Mouse (Mus musculus): Measurements from ENCODE around the gene Mfn2.

Gene Mfn2

DNA sequence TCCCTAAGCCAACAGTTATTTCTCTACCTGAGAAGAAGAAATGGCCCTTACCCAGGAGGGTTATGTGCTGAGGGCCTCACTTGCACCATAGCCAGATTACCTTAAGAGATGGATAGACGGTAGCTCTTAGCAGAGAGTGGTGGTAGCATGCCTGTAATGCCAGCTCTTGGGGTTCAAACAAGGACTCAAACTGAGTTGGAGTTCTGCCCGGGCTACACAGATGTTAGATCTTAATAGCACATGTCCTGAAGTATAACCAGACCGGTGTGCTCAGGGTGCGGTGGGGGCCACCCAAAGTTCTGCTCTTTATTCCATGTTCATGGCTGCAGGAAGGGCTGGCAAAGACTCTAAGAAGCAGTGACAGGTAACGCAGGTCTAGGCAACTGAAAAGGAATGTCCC is 5.0 kb upstream of the Mfn2 start:
- DNase-seq (ENCODE audit: low spot score), result no peak

DNA sequence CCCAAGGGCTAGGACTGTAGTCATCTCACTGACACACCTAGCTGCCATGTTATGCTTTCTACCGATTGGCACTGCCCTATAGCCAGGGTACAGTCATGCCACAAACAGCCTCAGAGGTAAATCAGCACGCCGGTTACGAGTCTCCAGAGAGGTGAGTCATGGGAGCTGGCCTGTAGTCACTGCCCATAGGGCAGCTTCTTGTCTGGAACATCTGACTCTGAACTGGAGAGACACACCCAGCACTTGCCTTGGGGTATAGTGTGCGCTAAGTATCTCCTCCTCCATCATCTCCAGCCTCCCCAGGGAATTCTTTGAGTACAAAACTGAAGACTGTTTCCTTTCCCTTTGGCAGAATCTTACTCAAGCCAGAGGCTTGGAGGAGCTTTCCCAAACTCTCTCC is 1.7 kb upstream of the Mfn2 start:
- DNase-seq (ENCODE audit: low spot score), result no peak

DNA sequence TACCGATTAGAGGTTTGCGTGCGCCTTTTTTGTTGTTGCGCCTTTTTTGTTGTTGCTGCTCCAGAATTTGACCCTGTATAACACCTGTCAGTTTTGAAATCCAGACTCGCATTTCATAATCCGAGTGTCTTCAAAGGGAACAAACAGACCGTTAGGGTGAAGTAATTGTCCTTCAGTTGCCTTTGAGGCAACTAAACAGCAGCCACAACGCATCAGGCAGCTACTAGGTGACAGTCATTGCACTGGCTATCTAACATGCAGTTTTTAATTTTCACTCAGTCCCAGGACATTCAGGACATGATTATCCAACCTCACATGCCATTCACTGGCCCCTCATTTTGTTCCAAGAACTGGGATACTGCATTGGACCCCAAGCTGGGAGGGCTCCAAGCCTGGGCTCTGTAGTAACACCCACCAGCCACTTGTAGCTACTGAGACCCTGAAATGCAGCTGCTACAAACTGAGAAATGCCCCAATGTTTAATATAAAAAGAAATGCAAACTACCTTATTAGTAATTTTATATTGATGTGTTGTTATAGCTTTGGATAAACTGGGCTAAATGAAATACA is 671 bp upstream of the Mfn2 start:
- DNase-seq (ENCODE audit: low spot score), result no peak

DNA sequence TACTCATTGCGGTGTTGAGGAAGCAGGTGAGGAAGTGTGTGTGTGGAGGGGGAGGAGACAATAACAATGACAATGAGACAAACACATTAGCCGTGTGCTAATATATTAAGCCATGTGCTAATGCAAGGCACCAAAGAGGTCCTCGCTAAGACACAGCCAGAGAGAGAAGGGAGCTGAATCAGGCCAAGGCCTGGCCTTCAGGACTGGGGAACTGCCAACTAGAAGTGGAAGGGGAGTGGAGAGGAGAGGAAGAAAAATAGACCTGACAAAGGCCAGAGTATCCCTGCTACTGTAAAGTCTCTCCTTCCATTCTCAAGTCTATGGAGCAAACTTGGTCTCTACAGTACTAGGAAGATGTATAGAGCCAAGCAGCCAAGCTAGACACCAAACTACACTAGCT is 903 bp downstream of the Mfn2 start:
- DNase-seq (ENCODE audit: low spot score), result no peak

DNA sequence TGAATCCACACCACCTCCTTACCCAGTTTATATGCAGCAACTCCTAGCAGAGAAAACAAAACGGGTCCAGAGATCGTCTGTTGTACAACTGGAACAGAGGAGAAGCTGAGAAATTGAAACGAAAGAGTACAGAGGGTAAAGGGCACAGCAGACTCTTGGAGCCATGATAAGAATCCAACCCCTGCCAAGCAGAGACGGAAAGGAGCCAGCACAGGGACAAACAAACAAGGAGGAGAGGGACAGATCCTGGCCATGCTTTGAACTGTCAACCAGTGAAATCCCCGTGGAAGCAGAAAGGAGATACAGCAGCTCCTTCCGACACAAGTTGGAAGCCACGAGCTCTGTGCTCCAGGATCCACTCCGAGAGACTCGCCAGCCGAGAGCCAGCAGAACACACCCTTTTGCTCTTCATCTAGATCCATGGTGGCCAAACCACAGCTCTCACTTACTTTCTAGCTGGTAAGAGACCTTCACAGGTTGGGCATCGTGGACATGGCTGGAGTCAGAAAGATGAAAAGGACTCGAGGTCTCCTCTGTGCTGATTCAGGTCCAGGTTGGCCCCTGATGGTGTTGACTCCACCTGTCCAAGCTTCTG is 1.5 kb downstream of the Mfn2 start:
- DNase-seq (ENCODE audit: low spot score), result no peak

DNA sequence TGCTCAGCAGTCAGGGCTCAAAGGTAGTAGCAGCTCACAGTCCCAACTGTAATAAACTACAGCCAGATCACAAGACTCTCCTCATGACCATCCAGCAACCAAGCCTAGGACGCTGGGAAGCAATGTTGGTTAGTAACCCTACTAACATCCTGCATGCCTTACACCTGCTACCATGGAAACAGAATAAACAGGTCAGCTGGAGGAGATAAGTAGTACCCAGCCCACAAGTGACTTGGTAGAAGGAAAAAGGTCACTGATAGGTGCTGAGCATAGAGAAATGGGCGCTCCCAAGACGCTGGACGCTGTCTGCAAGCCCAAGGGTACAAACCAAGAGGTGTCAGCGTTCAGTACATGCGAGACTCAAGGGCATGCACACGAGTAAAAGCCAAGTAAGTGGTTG is 4.1 kb downstream of the Mfn2 start:
- DNase-seq (ENCODE audit: low spot score), result no peak

DNA sequence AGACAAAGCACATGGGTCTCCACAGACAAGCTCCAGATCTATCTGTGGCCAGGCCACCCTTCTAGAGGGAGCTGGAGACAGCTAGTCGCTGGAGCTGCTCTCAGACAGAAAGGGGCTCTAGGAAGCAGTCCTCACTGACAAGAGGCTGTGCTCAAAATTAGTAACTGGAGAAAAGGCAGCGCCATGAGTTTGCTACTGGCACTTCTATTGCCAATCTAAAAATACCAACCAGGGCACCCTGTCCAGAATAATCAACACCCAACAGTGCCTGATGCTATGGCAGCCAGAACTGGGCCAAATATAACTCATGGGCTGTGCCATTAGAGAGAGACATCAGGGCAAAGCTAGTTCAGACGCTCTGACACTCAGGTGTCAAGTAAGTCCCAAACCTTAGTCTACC is 7.2 kb downstream of the Mfn2 start:
- no peak for DNase-seq (ENCODE audit: low spot score)

DNA sequence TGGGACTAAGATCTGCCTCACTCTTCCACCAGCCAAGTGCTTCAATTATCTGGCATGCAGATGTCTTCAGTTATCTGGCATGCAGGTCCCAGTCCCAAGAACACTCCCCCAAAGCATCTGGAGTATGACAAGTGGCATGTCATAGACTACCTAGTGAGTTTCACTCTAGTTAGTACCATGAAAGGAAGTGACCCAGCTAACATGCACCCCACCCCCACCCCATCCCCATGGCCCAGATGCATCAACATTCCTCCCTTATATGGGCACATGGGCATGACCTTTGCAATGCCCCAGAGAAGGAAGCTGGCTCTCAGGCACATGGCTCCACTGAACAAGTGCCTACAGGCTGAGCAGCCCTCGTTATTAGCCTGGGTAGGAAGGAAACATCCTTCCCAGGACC is 8.1 kb downstream of the Mfn2 start:
- DNase-seq (ENCODE audit: low spot score), result no peak

DNA sequence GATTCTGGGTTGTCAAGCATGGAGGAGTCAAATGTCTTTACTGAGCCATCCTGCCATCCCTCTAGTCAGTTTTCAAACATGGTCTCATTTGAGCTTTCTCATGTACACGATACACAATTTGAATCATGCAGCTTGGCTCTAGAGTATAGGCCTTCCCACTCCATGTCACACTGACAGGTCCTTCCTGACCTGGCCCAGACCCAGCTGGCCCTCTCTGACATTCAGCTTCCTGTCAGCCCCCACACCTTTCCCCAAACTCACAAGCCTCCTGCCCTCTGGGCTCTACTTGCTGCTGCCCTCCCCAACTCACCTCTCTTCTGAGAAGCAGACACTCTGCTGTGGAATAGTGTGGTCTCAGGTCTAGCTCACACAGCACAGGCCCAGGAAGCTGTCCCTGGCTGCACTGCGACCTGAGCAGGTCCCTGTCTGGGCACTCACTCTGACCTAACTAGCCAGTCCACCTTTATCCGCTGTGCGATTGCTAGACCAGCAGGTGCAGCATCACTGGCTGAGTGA is 8.6 kb downstream of the Mfn2 start:
- no peak for DNase-seq (ENCODE audit: low spot score)

DNA sequence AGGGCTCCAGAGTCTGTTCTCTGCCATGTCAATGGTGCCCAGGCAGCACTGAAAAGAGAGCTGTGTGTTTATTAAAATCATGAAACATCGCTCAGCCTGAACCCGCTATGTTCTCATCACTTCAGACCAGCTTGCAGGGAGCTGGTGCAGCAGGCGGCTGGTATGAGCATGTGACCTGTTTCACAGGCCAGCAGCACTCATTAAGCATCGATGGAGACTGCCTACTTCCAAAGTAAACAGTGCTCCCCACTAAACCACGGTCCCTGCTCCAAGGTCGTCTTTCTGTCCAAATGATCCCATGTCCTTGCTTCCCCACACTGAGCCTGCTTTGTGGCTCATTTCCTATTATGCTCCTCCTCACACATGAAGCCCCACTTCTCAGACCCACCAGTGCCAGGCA is 14.2 kb downstream of the Mfn2 start:
- no peak for DNase-seq (ENCODE audit: low spot score)

DNA sequence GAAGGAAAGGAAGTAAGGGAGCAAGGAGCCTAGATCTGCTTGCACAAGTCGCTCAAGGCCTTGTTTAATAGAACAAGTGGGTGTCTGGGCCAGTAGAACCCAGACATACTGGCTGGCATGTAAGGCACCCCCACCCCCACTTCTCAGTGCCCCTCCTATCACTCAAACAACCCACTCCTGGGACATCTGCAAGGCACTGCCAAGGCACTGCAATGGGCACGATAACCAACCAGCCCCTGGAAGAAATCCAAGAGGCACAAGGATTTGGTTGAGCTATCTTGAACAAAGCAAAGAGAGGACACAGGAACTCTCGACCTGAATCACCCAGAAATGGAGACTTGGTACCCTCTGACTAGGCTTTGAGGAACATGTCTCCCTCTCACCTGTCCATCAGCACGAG is 16.3 kb downstream of the Mfn2 start:
- DNase-seq (ENCODE audit: low spot score), result no peak

DNA sequence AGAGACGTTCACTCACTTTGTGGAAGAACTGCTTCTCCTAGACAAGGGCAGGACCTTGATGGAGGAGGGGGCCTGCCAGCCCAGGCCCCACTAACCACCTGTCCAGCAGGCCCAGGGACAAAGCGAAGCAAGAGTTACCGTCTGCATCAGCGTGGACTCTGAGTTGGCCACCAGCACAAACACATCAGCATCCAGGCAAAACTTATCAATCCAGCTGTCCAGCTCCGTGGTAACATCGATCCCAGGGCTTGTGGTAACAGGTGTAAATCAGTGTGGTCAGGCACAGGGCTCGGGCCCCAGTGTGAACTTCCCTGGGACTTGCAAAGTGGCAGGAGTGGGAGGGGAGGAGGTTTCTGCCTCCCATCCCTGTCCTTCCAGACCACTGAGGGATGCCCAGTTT is 17.2 kb downstream of the Mfn2 start:
- no peak for DNase-seq (ENCODE audit: low spot score)

DNA sequence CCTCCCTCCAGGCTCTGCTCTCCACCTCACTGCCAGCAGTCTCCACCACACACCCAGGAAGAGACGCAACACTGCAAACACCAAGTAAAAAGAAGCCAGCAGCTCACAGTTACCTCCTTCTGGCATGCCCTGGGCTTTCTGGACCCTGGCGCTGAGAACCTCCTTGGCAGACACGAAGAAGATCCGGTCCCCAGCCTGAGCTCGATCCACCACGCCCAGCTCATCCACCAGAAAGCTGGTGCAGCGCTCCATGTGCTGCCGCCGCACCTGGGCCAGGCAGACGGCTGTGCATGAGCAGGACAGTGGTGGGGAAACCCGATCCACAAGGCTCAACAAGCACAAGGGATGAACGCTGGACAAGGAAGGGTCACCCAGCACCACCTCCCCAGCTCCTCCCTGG is 18.3 kb downstream of the Mfn2 start:
- no peak for DNase-seq (ENCODE audit: low spot score)

DNA sequence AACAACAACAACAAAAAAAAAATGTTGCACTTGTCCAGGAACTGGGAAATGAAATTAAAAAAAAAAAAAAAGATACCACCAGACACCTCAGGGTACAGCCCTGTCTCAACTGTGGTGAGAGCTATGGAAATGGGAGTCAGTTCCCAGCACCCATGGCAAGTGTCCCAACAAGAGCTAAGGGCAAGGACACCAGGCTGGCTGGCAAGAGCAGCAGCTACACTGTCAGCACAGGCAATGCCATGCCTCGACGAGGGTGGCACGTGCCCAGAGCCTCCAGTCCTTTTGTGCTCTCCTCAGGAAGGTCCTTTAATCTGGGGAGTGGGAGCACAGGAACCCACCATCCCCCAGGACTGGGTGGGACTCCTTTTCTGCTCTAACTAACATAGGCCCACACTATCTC is 20.4 kb downstream of the Mfn2 start:
- no peak for DNase-seq (ENCODE audit: low spot score)

DNA sequence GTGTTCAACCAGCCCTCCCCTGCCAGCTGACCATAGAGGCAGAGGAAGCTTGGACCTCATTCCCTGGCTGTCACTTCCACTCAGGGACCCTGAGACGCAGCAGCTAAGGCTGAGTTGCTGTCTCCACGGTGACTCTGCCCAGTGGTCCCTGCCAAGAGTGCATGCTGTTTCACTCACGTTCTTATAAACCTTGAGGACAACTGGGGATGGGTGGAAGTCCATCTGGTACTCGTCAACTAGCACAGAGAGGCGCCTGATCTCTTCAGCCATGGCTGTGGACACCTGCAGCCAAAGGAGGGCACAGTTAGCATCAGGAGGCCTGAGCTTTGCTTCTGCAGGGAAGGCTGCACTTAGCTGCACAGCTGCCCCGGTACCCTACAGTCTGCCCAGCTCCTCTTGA is 21.5 kb downstream of the Mfn2 start:
- DNase-seq (ENCODE audit: low spot score), result no peak

DNA sequence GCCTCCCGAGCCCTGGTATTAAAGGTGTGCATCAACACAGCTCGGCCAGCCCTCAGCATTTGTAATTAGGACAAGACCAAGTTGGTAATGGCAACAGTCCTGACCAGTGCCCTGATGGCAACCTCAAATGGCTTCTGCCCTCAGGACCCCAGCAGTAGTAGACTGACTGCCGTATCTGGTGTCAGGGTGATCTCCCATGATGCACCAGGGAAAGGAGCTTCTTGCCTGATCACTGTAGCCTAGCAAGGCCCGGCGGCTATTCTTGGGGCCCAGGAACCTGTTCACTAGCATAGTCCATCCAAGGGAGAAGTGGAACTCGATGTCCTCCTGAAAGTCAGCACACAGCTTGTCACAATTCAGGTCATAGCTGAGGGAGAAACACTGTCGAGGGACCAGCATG is 22.7 kb downstream of the Mfn2 start:
- no peak for DNase-seq (ENCODE audit: low spot score)

DNA sequence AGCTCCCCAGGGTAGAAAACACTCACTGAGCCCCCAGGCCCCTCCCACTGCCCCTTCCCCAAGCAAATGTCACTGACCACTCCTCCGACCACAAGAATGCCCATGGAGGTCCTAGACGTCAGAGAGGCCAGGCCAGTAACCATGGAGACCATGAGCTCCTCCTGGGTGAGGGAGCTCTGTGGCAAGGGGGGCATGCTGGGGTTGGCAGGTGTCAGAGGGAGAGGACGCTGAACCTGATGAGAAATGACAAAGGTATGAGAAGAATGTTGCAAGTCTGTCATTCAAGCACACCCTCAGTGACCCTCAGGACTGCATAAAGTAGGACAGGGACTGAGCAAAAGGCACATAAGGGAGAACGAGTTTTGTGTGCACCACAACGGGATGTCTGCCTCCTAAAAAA is 24.6 kb downstream of the Mfn2 start:
- DNase-seq (ENCODE audit: low spot score), result no peak

DNA sequence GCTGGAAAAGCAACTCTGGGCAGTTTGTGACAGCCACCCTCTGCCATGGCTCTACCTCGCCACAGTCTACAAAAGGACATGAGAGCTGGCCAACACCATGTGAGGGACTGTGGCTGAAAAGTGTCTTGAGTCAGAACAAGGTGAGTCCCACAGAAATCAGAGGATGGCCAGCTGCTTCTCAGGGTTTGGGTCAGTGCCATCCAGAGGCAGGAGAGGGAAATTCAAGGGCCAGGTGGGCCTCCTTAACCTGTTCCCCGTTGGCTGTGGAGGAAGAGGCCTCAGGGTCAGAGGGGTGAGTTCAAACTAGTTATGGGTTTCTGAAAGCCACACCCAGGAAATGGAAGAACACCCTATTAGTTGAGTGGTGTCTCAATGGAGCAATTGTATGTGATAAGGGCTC is 25.0 kb downstream of the Mfn2 start:
- DNase-seq (ENCODE audit: low spot score), result no peak

DNA sequence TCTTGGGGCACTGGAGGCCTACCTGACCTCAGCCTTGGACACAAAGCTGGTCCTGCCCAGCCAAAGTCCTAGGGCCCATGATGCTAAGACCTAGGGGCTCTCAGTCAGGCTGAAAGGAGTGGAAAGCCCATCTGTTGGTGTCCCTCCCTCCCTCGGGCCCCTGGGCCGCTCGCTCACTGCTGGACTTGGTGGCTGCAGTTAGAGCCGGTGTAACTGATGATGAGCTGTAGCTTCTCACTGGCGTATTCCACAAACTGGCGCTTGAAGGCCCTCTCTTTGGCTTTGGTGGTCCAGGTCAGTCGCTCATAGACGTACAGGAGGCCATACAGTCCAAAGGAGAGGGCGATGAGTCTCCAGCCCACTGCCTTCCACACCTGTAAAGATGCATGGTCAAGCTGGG is 26.0 kb downstream of the Mfn2 start:
- DNase-seq (ENCODE audit: low spot score), result no peak

DNA sequence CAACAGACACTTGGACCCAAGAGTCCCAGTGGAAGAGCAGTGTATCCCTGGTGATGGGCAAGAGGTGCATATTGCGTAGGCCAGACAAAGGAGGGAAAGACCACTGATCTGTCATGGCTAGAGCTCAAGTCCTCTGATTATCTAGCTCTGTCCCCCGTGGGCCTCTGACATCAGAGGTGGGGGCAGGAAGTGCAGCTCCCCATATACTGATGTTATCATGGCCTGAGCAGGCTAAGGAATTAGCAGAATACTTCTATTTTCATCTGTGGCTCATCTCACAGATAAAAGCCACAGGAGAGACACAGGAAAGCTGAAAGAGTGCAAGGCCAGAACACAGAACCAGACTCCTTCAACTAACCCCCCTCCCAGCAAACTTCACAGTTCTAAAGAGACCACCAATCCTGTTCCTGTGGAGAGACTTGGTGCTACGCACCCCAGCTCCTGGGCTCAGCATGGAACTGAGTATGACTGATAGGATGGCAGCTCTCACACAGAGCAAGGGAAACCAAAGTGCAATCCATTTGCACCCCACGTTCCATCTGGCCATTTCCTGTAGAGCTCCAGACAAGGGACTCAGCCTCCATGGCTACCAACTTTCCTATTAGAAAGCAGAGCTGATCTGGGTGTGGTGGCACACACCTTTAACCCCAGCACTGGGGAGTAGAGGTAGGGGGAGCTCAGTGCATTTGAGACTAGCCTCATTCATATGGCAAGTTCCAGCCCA is 28.5 kb downstream of the Mfn2 start:
- no peak for DNase-seq (ENCODE audit: low spot score)

DNA sequence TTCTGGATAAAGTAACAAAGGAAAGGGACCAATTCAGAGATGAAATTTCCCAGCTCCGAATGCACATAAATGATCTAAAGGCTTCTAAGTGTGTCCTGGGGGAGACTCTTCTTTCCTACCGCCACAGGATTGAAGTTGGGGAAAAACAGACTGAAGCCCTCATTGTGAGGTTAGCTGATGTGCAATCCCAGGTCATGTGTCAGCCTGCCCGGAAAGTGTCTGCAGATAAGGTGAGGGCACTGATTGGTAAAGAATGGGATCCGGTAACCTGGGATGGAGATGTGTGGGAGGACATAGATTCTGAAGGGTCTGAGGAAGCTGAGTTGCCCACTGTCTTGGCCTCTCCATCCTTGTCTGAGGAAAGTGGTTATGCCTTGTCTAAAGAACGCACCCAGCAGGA is 35.3 kb downstream of the Mfn2 start:
- DNase-seq (ENCODE audit: low spot score), result no peak

DNA sequence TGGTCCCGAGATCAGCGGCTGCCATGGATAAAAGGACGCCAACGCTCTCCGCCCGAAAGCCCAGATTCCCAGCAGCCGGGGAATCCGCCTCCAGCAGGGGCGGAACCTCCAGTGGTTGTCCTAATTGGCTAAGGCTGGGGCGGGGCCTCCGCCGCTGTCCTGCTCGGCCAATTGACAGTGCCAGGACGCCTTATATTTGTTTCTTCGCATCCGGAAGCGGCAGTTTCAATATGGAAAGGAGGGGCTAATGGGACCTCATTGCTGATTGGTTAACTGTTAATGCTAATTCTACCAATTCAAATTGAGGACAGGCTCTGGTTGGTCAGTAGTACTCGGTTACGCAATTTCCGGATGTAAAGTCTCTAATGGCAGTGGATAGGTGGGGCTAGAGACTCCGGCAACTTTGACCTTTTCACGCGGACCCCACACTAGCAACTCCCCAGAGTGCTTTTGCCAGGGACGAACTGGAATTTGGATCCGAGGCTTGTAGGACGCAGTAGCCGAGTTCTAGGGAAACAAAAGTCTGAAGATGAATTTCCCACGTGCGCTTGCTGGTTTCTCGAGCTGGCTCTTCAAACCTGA is 36.0 kb downstream of the Mfn2 start, which contains the start of the genes Miip and Fv1:
TSS of gene Miip (minus strand) at position 367 of the 582 bp plus-strand sequence.
TSS of gene Fv1 (plus strand) at position 530 of the 582 bp plus-strand sequence.
- peak; percentile 96 for DNase-seq (ENCODE audit: low spot score)

All from T-cell, adult 2 months (primary cell).